Mouse (Mus musculus): ENCODE data around the gene Ros1. TPM values are rescaled to one million over a fixed set of nuclear protein-coding genes. Genes with fewer than 3 reads are reported as not detected.

The Ros1 gene
- polyA plus RNA-seq, 1 experiment = not detected

- TF ChIP-seq CTCF (IDR thresholded peaks at IDR 0.05; ENCODE audit: borderline replicate concordance, extremely low read depth, insufficient read depth, insufficient read length) (no peak), POLR2A (IDR thresholded peaks at IDR 0.05; ENCODE audit: borderline replicate concordance, extremely low read depth, insufficient read depth, insufficient read length, poor library complexity, severe bottlenecking) (no peak)
- DNase-seq (ENCODE audit: low read depth) = peak; percentile 36
Observed at GRCm38 (mm10) chr10:52033729-52034128, 161.3 kb downstream of the Ros1 start.

- TF ChIP-seq POLR2A (IDR thresholded peaks at IDR 0.05; ENCODE audit: borderline replicate concordance, extremely low read depth, insufficient read depth, insufficient read length, poor library complexity, severe bottlenecking) = no peak
- no peak for TF ChIP-seq CTCF (IDR thresholded peaks at IDR 0.05; ENCODE audit: borderline replicate concordance, extremely low read depth, insufficient read depth, insufficient read length)
- peak; percentile 41 for DNase-seq (ENCODE audit: low read depth)
Observed at GRCm38 (mm10) chr10:52029421-52030080, 165.5 kb downstream of the Ros1 start.

GRCm38 (mm10) chr10:52028561-52029370, 166.3 kb downstream of the Ros1 start:
- TF ChIP-seq CTCF (IDR thresholded peaks at IDR 0.05; ENCODE audit: borderline replicate concordance, extremely low read depth, insufficient read depth, insufficient read length) = no peak
- TF ChIP-seq POLR2A (IDR thresholded peaks at IDR 0.05; ENCODE audit: borderline replicate concordance, extremely low read depth, insufficient read depth, insufficient read length, poor library complexity, severe bottlenecking) = no peak
- DNase-seq (ENCODE audit: low read depth) = peak; percentile 18

GRCm38 (mm10) chr10:52027161-52028035, 167.6 kb downstream of the Ros1 start:
- TF ChIP-seq POLR2A (IDR thresholded peaks at IDR 0.05; ENCODE audit: borderline replicate concordance, extremely low read depth, insufficient read depth, insufficient read length, poor library complexity, severe bottlenecking) (no peak), CTCF (IDR thresholded peaks at IDR 0.05; ENCODE audit: borderline replicate concordance, extremely low read depth, insufficient read depth, insufficient read length) (no peak)
- peak; percentile 37 for DNase-seq (ENCODE audit: low read depth)

GRCm38 (mm10) chr10:52025821-52026220, 169.2 kb downstream of the Ros1 start:
- TF ChIP-seq CTCF (IDR thresholded peaks at IDR 0.05; ENCODE audit: borderline replicate concordance, extremely low read depth, insufficient read depth, insufficient read length) = no peak
- no peak for TF ChIP-seq POLR2A (IDR thresholded peaks at IDR 0.05; ENCODE audit: borderline replicate concordance, extremely low read depth, insufficient read depth, insufficient read length, poor library complexity, severe bottlenecking)
- DNase-seq (ENCODE audit: low read depth) = peak; percentile 25

GRCm38 (mm10) chr10:52025291-52025690, 169.8 kb downstream of the Ros1 start:
- DNase-seq (ENCODE audit: low read depth) = no peak
- TF ChIP-seq CTCF (IDR thresholded peaks at IDR 0.05; ENCODE audit: borderline replicate concordance, extremely low read depth, insufficient read depth, insufficient read length) (no peak), POLR2A (IDR thresholded peaks at IDR 0.05; ENCODE audit: borderline replicate concordance, extremely low read depth, insufficient read depth, insufficient read length, poor library complexity, severe bottlenecking) (no peak)

- DNase-seq (ENCODE audit: low read depth) = peak; percentile 27
- no peak for TF ChIP-seq CTCF (IDR thresholded peaks at IDR 0.05; ENCODE audit: borderline replicate concordance, extremely low read depth, insufficient read depth, insufficient read length)
- no peak for TF ChIP-seq POLR2A (IDR thresholded peaks at IDR 0.05; ENCODE audit: borderline replicate concordance, extremely low read depth, insufficient read depth, insufficient read length, poor library complexity, severe bottlenecking)
Observed at GRCm38 (mm10) chr10:52024053-52024410, 171.0 kb downstream of the Ros1 start.

- no peak for TF ChIP-seq POLR2A (IDR thresholded peaks at IDR 0.05; ENCODE audit: borderline replicate concordance, extremely low read depth, insufficient read depth, insufficient read length, poor library complexity, severe bottlenecking)
- no peak for TF ChIP-seq CTCF (IDR thresholded peaks at IDR 0.05; ENCODE audit: borderline replicate concordance, extremely low read depth, insufficient read depth, insufficient read length)
- DNase-seq (ENCODE audit: low read depth) = peak; percentile 53
Observed at GRCm38 (mm10) chr10:52023213-52024052, 171.6 kb downstream of the Ros1 start.

GRCm38 (mm10) chr10:52022413-52023212, 172.4 kb downstream of the Ros1 start, which contains the start of gene Vgll2:
Gene Vgll2, plus strand, starts transcription at chr10:52022502.
- no peak for TF ChIP-seq CTCF (IDR thresholded peaks at IDR 0.05; ENCODE audit: borderline replicate concordance, extremely low read depth, insufficient read depth, insufficient read length)
- TF ChIP-seq POLR2A (IDR thresholded peaks at IDR 0.05; ENCODE audit: borderline replicate concordance, extremely low read depth, insufficient read depth, insufficient read length, poor library complexity, severe bottlenecking) = no peak
- DNase-seq (ENCODE audit: low read depth) = peak; percentile 80

Data from brain, embryonic 14.5 days (tissue).